ENCODE assay signal across 11 mouse cellular contexts in genomic region chr10:24191977-24192376, GRCm38 (mm10). TPM values are rescaled to one million over a fixed set of nuclear protein-coding genes. Genes with fewer than 3 reads are reported as not detected.
DNase-seq lines count a peak whose midpoint lies in the region; ATAC-seq and TF ChIP-seq lines count a peak whose summit lies in the region.
"Had no signal": no experiment of that assay in that cellular context is flagged by ENCODE, and none has a peak within 500 bp of the region (broad histone marks: within the 10 kb centered on the region; RNA-seq: fewer than 3 reads in every experiment).

No protein-coding gene starts in this region.

- H3K27me3 ChIP-seq in CH12.LX (replicated peaks), result no peaks in the 10 kb centered on the region

- no peaks in the 10 kb centered on the region for H3K9me3 ChIP-seq in CH12.LX (replicated peaks; ENCODE audit: low read length)

- H3K4me2 ChIP-seq in CH12.LX (ENCODE audit: insufficient read depth, low read depth, poor library complexity, severe bottlenecking), result no peak overlapping the region

- dilution Hi-C loops in CH12.LX (cut with MboI; ENCODE audit: extremely low pct_ligation_motif_present, extremely low pct_unique_long_range_greater_than_20kb, low sequenced_read_pairs), result no loop called here

- in situ Hi-C loops in CH12.LX (cut with MboI; ENCODE audit: low pct_ligation_motif_present, low pct_unique_long_range_greater_than_20kb, low sequenced_read_pairs), result loop anchor here (10.0 kb wide), 1 partner anchor 113 kb away; no protein-coding TSS in a partner anchor

- ATAC-seq in frontal cortex, adult (ENCODE audit: low TSS enrichment), result peak; percentile 84

- no peak overlapping the region for H3K9ac ChIP-seq in CH12.LX (ENCODE audit: insufficient read depth, low read depth)

- H3K79me2 ChIP-seq in CH12.LX (replicated peaks; ENCODE audit: control insufficient read depth, extremely low read depth, insufficient read depth, poor library complexity, severe bottlenecking), result no peaks in the 10 kb centered on the region

- TF ChIP-seq RAD21 in CH12.LX (IDR thresholded peaks at IDR 0.05; ENCODE audit: low read depth, low read length), result peak; percentile 47

- peaks cover 16 to 31% of the 10 kb centered on the region in 2 experiments for H3K36me3 ChIP-seq in CH12.LX (replicated peaks in 1 of 2; ENCODE audit: control insufficient read depth in 1 of 2, insufficient read depth in 1 of 2, low read length in 1 of 2)

- peaks cover 0 to 5% of the 10 kb centered on the region in 2 experiments; a peak in 1 of 4 replicates for H3K4me1 ChIP-seq in CH12.LX (ENCODE audit: control insufficient read depth in 1 of 2, insufficient read depth in 2 of 2)
- no peaks in the 10 kb centered on the region for H3K4me1 ChIP-seq in cortical plate, adult 2 months (ENCODE audit: control insufficient read depth, insufficient read depth, low read length)

- H3K27ac ChIP-seq in CH12.LX (ENCODE audit: insufficient read depth, low read depth), result no peak overlapping the region
- H3K27ac ChIP-seq in cortical plate, adult 2 months (ENCODE audit: insufficient read depth, low read length), result no peak overlapping the region

- DNase-seq in frontal cortex, postnatal 25 days (ENCODE audit: low spot score in 2 of 2), result no peak
- DNase-seq in left cerebral cortex, postnatal 14 days (ENCODE audit: low spot score in 2 of 2), result peak; percentile 19 to 21
- no peak for DNase-seq in left cerebral cortex, adult 18-20 months (ENCODE audit: low spot score in 2 of 2)
- DNase-seq in CH12.LX (ENCODE audit: extremely low read depth), result no peak
- no peak for DNase-seq in urinary bladder, postnatal 14 days (ENCODE audit: low spot score)
- DNase-seq in urinary bladder, postnatal 25 days (ENCODE audit: low spot score), result no peak
- DNase-seq: kidney, postnatal 36 days had no signal

- intact Hi-C loops in left cerebral cortex, postnatal 14 days (cut with DNase I), result loop anchor here (5.0 kb wide), 1 partner anchor 430 kb away; no protein-coding TSS in a partner anchor

- no peak for TF ChIP-seq EP300 in CH12.LX (IDR thresholded peaks at IDR 0.05; ENCODE audit: low read length)

- TF ChIP-seq CTCF in CH12.LX (conservative IDR thresholded peaks at IDR 0.05 in 1 of 2, IDR thresholded peaks at IDR 0.05 in 1 of 2; ENCODE audit: low read depth in 2 of 2, low read length in 2 of 2), result peak in 1 of 2 experiments; percentile 50; a peak in 2 of 4 replicates
- TF ChIP-seq CTCF in cortical plate, adult 2 months (IDR thresholded peaks at IDR 0.05; ENCODE audit: extremely low read depth, insufficient read depth, low read length), result peak; percentile 33; the same call in 1 of the 2 replicates

- H3K4me3 ChIP-seq in CH12.LX (replicated peaks in 1 of 3; ENCODE audit: low read depth in 2 of 3, low read length in 2 of 3, poor library complexity in 1 of 3), result no peak overlapping the region
- H3K4me3 ChIP-seq in cortical plate, adult 2 months (ENCODE audit: insufficient read depth, low read length), result no peak overlapping the region

- no peak for TF ChIP-seq POLR2A in CH12.LX (IDR thresholded peaks at IDR 0.05; ENCODE audit: low read depth, low read length)
- TF ChIP-seq POLR2A in cortical plate, adult 2 months (IDR thresholded peaks at IDR 0.05; ENCODE audit: extremely low read depth, insufficient read depth, low read length), result no peak

TF ChIP-seq in CH12.LX, 34 proteins besides CTCF, POLR2A, EP300 and RAD21:
- TF ChIP-seq MEF2A (IDR thresholded peaks at IDR 0.05; ENCODE audit: borderline replicate concordance, low read depth, low read length), result no peak
- no peak for TF ChIP-seq KAT2A (IDR thresholded peaks at IDR 0.05; ENCODE audit: insufficient replicate concordance, low read length)
- no peak for TF ChIP-seq ZC3H11A (IDR thresholded peaks at IDR 0.05; ENCODE audit: low read depth, low read length)
- TF ChIP-seq SMC3 (IDR thresholded peaks at IDR 0.05; ENCODE audit: low read depth, low read length), result peak; percentile 42; the same call in 1 of the 2 replicates

RNA-seq across cellular contexts. Expression of gene Moxd1, which starts 31.3 kb away (rescaled TPM):
- 10 to 100 TPM in 1 of 2 experiments, 1 to 10 TPM in 1; 8.9 to 11.3 TPM for total RNA-seq in left cerebral cortex, postnatal 14 days (2021)
- total RNA-seq in left cerebral cortex, adult 18-20 months (2021), result 10 to 100 TPM in 1 of 2 experiments, 1 to 10 TPM in 1; 9.6 to 10.3 TPM
- total RNA-seq in CH12.LX (2012; rRNA removed), result not detected in 2 replicates
- total RNA-seq in CH12.LX (2014; rRNA removed), result not detected in 2 replicates
- polyA plus RNA-seq in CH12.LX (2012; ENCODE audit: insufficient read length, low read depth), result not detected in 2 replicates
- 4.5 and 5.6 TPM in 2 replicates for polyA plus RNA-seq in cortical plate, adult 2 months (2012; rRNA removed)
- total RNA-seq: common myeloid progenitor, adult 5-6 weeks; hematopoietic stem cell, adult 5-6 weeks had no signal

RNA-seq across cellular contexts. Expression of gene Stx7, which starts 42.9 kb away (rescaled TPM):
- 100 to 1,000 TPM; 150 to 156 TPM for total RNA-seq in left cerebral cortex, postnatal 14 days (2021)
- total RNA-seq in left cerebral cortex, adult 18-20 months (2021), result 100 to 1,000 TPM; 136 to 139 TPM
- 92.8 and 117 TPM in 2 replicates for total RNA-seq in CH12.LX (2012; rRNA removed)
- total RNA-seq in CH12.LX (2014; rRNA removed), result 176 and 194 TPM in 2 replicates
- polyA plus RNA-seq in CH12.LX (2012; ENCODE audit: insufficient read length, low read depth), result 102 TPM in 2 replicates
- polyA plus RNA-seq in cortical plate, adult 2 months (2012; rRNA removed), result 143 and 154 TPM in 2 replicates

Comparison
In these comparisons a context has a peak if more than half of its experiments do, and no peak if none do; other contexts are left out.
1. DNase-seq: peak in left cerebral cortex, postnatal 14 days (2 of 2); none in frontal cortex, postnatal 25 days (0 of 2), left cerebral cortex, adult 18-20 months (0 of 2), CH12.LX (single experiment), urinary bladder, postnatal 14 days (single experiment) and urinary bladder, postnatal 25 days (single experiment).
2. RNA of gene Moxd1, which starts 31.3 kb away (total RNA-seq): 8.9 to 11.3 TPM in left cerebral cortex, postnatal 14 days and 9.6 to 10.3 TPM in left cerebral cortex, adult 18-20 months; not detected in CH12.LX; every median in the first group is over 4 times any median in the second.